Mouse (Mus musculus): Measurements from ENCODE around the gene Antxr1.

GRCm38 (mm10) chr6:87272202-87272601 is 63.4 kb downstream of the Antxr1 start:
- TF ChIP-seq GATA1 (IDR thresholded peaks at IDR 0.05; ENCODE audit: low read length) = no peak
- no peak for TF ChIP-seq TAL1 (IDR thresholded peaks at IDR 0.05; ENCODE audit: low read length)
